Mouse (Mus musculus) layer of hippocampus, postnatal 25 days (tissue): ENCODE measurements around the gene Usp2. TPM values are rescaled to one million over a fixed set of nuclear protein-coding genes. Genes with fewer than 3 reads are reported as not detected.

Experiments
- DNase-seq, 2 experiments: peaks; one replicate each; pipeline ENCODE4 v3.0.0; 2022; ENCODE audit warnings: mixed read lengths in 2 of 2, low spot score in 1 of 2; ENCODE audit errors: extremely low spot score in 1 of 2
- total RNA-seq, 2 experiments: library from RNA; stranded (reverse); gene quantifications; 2 replicates each; pipeline ENCODE4 v1.2.3; 2021

Gene Usp2
- 10 to 100 TPM; 59.4 to 81.4 TPM for total RNA-seq

- peak; percentile 100 for DNase-seq
These were observed at the start of gene Usp2 for GRCm38 (mm10) chr9:44066785-44067225. Gene Usp2 (plus strand): TSS chr9:44067021.

- no peak for DNase-seq
These were observed 49.0 kb upstream of the Usp2 start for GRCm38 (mm10) chr9:44017846-44018245.

GRCm38 (mm10) chr9:44020001-44020400 is 46.8 kb upstream of the Usp2 start:
- DNase-seq: no peak

- no peak for DNase-seq
These were observed 44.5 kb upstream of the Usp2 start for GRCm38 (mm10) chr9:44022100-44022847.

GRCm38 (mm10) chr9:44024096-44024495 is 42.7 kb upstream of the Usp2 start:
- DNase-seq: no peak

GRCm38 (mm10) chr9:44029580-44030236 is 37.1 kb upstream of the Usp2 start:
- no peak for DNase-seq

- no peak for DNase-seq
These were observed 36.2 kb upstream of the Usp2 start for GRCm38 (mm10) chr9:44030646-44031045.

- no peak for DNase-seq
These were observed 35.7 kb upstream of the Usp2 start for GRCm38 (mm10) chr9:44031079-44031478.

- no peak for DNase-seq
These were observed 34.9 kb upstream of the Usp2 start for GRCm38 (mm10) chr9:44031946-44032345.

GRCm38 (mm10) chr9:44033317-44033716 is 33.5 kb upstream of the Usp2 start:
- DNase-seq: no peak

GRCm38 (mm10) chr9:44033957-44034727 is 32.7 kb upstream of the Usp2 start:
- no peak for DNase-seq

GRCm38 (mm10) chr9:44037106-44037505 is 29.7 kb upstream of the Usp2 start:
- no peak for DNase-seq

- no peak for DNase-seq
These were observed 25.1 kb upstream of the Usp2 start for GRCm38 (mm10) chr9:44041511-44042395.

- DNase-seq: no peak
These were observed 24.5 kb upstream of the Usp2 start for GRCm38 (mm10) chr9:44042396-44042680.

- peak; percentile 65 to 68 for DNase-seq
These were observed 23.7 kb upstream of the Usp2 start, which contains the start of gene Thy1 for GRCm38 (mm10) chr9:44042836-44043707. Gene Thy1 (plus strand): TSS chr9:44043384.

- peak in 1 of 2 experiments; percentile 30 for DNase-seq
These were observed 23.0 kb upstream of the Usp2 start for GRCm38 (mm10) chr9:44043708-44044425.

GRCm38 (mm10) chr9:44044426-44045157 is 22.2 kb upstream of the Usp2 start:
- DNase-seq: peak in 1 of 2 experiments; percentile 27
